Mouse (Mus musculus): ENCODE results near the gene Itgad. TPM values are rescaled to one million over a fixed set of nuclear protein-coding genes. Genes with fewer than 3 reads are reported as not detected.
A peak's percentile ranks its signal among the peaks of the same experiment; 100 is the strongest.

The Itgad gene
- total and polyA plus RNA-seq, 3 experiments, result not detected

GRCm38 (mm10) chr7:128267813-128268212 is 113.6 kb downstream of the Itgad start:
- Histone ChIP-seq H3K79me2 (ENCODE audit: control insufficient read depth, insufficient read depth, low read length, poor library complexity) (no peaks in the 10 kb centered on the region), H3K4me1 (ENCODE audit: control insufficient read depth in 1 of 2, insufficient read depth in 2 of 2, low read length in 2 of 2) (peaks cover 0 to 11% of the 10 kb centered on the region in 2 experiments; a peak in 3 of 4 replicates), H3K27ac (ENCODE audit: control insufficient read depth, low read depth, low read length) (no peak overlapping the region), H3K27me3 (ENCODE audit: control insufficient read depth in 1 of 2, insufficient read depth in 2 of 2, low read length in 2 of 2) (no peaks in the 10 kb centered on the region; a peak in 1 of 4 replicates), H3K9ac (ENCODE audit: control insufficient read depth, low read depth, low read length, poor library complexity, severe bottlenecking) (no peak overlapping the region), H3K36me3 (ENCODE audit: control insufficient read depth in 1 of 2, insufficient read depth in 2 of 2, low read length in 2 of 2) (peaks cover 0 to 2% of the 10 kb centered on the region in 2 experiments; a peak in 1 of 4 replicates), H3K9me3 (replicated peaks; ENCODE audit: insufficient read depth, low read length) (no peaks in the 10 kb centered on the region), H3K4me3 (ENCODE audit: control insufficient read depth in 1 of 2, insufficient read depth in 1 of 2, low read depth in 2 of 2, low read length in 2 of 2) (no peak overlapping the region)
- TF ChIP-seq RAD21 (IDR thresholded peaks at IDR 0.05; ENCODE audit: low read depth, low read length) (no peak), E2F4 (IDR thresholded peaks at IDR 0.05; ENCODE audit: borderline replicate concordance, low read depth, low read length) (no peak), MAZ (IDR thresholded peaks at IDR 0.05; ENCODE audit: low read depth, low read length) (no peak), ETS1 (IDR thresholded peaks at IDR 0.05; ENCODE audit: low read depth, low read length) (no peak), JUND (IDR thresholded peaks at IDR 0.05; ENCODE audit: low read depth, low read length) (no peak), TCF12 (IDR thresholded peaks at IDR 0.05; ENCODE audit: low read depth, low read length) (no peak), KAT2A (conservative IDR thresholded peaks at IDR 0.05; ENCODE audit: low read depth, low read length) (no peak), USF2 (IDR thresholded peaks at IDR 0.05; ENCODE audit: borderline replicate concordance in 1 of 2, insufficient read depth in 1 of 2, low read depth in 1 of 2, low read length in 2 of 2) (no peak), CHD2 (IDR thresholded peaks at IDR 0.05; ENCODE audit: low read length) (no peak), RCOR1 (IDR thresholded peaks at IDR 0.05; ENCODE audit: low read depth, low read length) (no peak), POLR2AphosphoS2 (IDR thresholded peaks at IDR 0.05; ENCODE audit: low read length) (no peak), UBTF (IDR thresholded peaks at IDR 0.05; ENCODE audit: borderline replicate concordance, insufficient read depth, low read depth, low read length) (no peak)
- no peak for DNase-seq (ENCODE audit: low read depth, low spot score)

GRCm38 (mm10) chr7:128270431-128270850 is 116.3 kb downstream of the Itgad start:
- no peak overlapping the region for H3K4me3 ChIP-seq (ENCODE audit: control insufficient read depth in 1 of 2, insufficient read depth in 1 of 2, low read depth in 2 of 2, low read length in 2 of 2)
- peak; percentile 79 for DNase-seq (ENCODE audit: low read depth, low spot score)
- H3K9me3 ChIP-seq (replicated peaks; ENCODE audit: insufficient read depth, low read length), result no peaks in the 10 kb centered on the region
- no peaks in the 10 kb centered on the region for H3K79me2 ChIP-seq (ENCODE audit: control insufficient read depth, insufficient read depth, low read length, poor library complexity)
- no peak overlapping the region; the same call in 1 of the 2 replicates for H3K9ac ChIP-seq (ENCODE audit: control insufficient read depth, low read depth, low read length, poor library complexity, severe bottlenecking)
- no peaks in the 10 kb centered on the region for H3K27me3 ChIP-seq (ENCODE audit: control insufficient read depth in 1 of 2, insufficient read depth in 2 of 2, low read length in 2 of 2)
- H3K27ac ChIP-seq (ENCODE audit: control insufficient read depth, low read depth, low read length), result no peak overlapping the region
- H3K36me3 ChIP-seq (ENCODE audit: control insufficient read depth in 1 of 2, insufficient read depth in 2 of 2, low read length in 2 of 2), result peaks cover 0 to 2% of the 10 kb centered on the region in 2 experiments; a peak in 1 of 4 replicates
- H3K4me1 ChIP-seq (ENCODE audit: control insufficient read depth in 1 of 2, insufficient read depth in 2 of 2, low read length in 2 of 2), result peaks cover 0 to 11% of the 10 kb centered on the region in 2 experiments; a peak in 3 of 4 replicates
- TF ChIP-seq MXI1 (IDR thresholded peaks at IDR 0.05; ENCODE audit: low read depth, low read length) (0 out of 2 replicates have a peak, but pooled peaks have one; percentile 70), SIN3A (IDR thresholded peaks at IDR 0.05; ENCODE audit: low read length) (peak; percentile 54; the same call in 1 of the 2 replicates), HCFC1 (IDR thresholded peaks at IDR 0.05; ENCODE audit: low read depth, low read length) (no peak), NELFE (IDR thresholded peaks at IDR 0.05; ENCODE audit: low read depth, low read length) (no peak), USF1 (IDR thresholded peaks at IDR 0.05; ENCODE audit: low read depth, low read length) (0 out of 2 replicates have a peak, but pooled peaks have one; percentile 8), TBP (IDR thresholded peaks at IDR 0.05; ENCODE audit: low read depth, low read length) (no peak), NRF1 (IDR thresholded peaks at IDR 0.05; ENCODE audit: insufficient read depth, low read depth, low read length, poor library complexity, severe bottlenecking) (peak; percentile 31; the same call in 1 of the 2 replicates), MYB (IDR thresholded peaks at IDR 0.05; ENCODE audit: low read depth, low read length) (no peak), MYC (IDR thresholded peaks at IDR 0.05; ENCODE audit: low read depth, low read length) (0 out of 2 replicates have a peak, but pooled peaks have one; percentile 51), EP300 (IDR thresholded peaks at IDR 0.05; ENCODE audit: low read depth in 1 of 2, low read length in 2 of 2) (peak in 1 of 2 experiments; percentile 49; a peak in 2 of 4 replicates), POLR2AphosphoS5 (IDR thresholded peaks at IDR 0.05; ENCODE audit: borderline replicate concordance, low read depth, low read length) (no peak), JUND (IDR thresholded peaks at IDR 0.05; ENCODE audit: low read depth, low read length) (no peak), KAT2A (conservative IDR thresholded peaks at IDR 0.05; ENCODE audit: low read depth, low read length) (no peak), ELF1 (IDR thresholded peaks at IDR 0.05; ENCODE audit: low read depth, low read length) (no peak), RCOR1 (IDR thresholded peaks at IDR 0.05; ENCODE audit: low read depth, low read length) (no peak), GATA1 (IDR thresholded peaks at IDR 0.05; ENCODE audit: low read depth, low read length) (peak; percentile 57; the same call in 1 of the 2 replicates), MAX (IDR thresholded peaks at IDR 0.05; ENCODE audit: low read length) (peak; percentile 66), TCF12 (IDR thresholded peaks at IDR 0.05; ENCODE audit: low read depth, low read length) (peak; percentile 46; the same call in 1 of the 2 replicates), E2F4 (IDR thresholded peaks at IDR 0.05; ENCODE audit: borderline replicate concordance, low read depth, low read length) (no peak), ZC3H11A (IDR thresholded peaks at IDR 0.05; ENCODE audit: low read depth, low read length) (no peak), USF2 (IDR thresholded peaks at IDR 0.05; ENCODE audit: borderline replicate concordance in 1 of 2, insufficient read depth in 1 of 2, low read depth in 1 of 2, low read length in 2 of 2) (no peak), SMC3 (IDR thresholded peaks at IDR 0.05; ENCODE audit: low read depth, low read length) (peak; percentile 4; the same call in 1 of the 2 replicates), BHLHE40 (IDR thresholded peaks at IDR 0.05; ENCODE audit: borderline replicate concordance, low read depth, low read length) (peak; percentile 40; the same call in 1 of the 2 replicates), POLR2A (IDR thresholded peaks at IDR 0.05; ENCODE audit: control insufficient read depth in 1 of 2, insufficient read depth in 1 of 2, low read depth in 1 of 2, low read length in 2 of 2, poor library complexity in 1 of 2) (peak; percentile 27 to 42; a peak in 1 of 4 replicates)

Data from MEL (cell line).